Mouse (Mus musculus) small intestine, adult 2 months (tissue): Measurements from ENCODE around the gene Rnd1. TPM values are rescaled to one million over a fixed set of nuclear protein-coding genes. Genes with fewer than 3 reads are reported as not detected.
A peak's percentile ranks its signal among the peaks of the same experiment; 100 is the strongest.

Experiments
- H3K27ac ChIP-seq: fragments of 200-500 bp; 2 replicates; pipeline ENCODE4 v1.5.1; 2012; ENCODE audit warnings: low read depth, low read length, control low read depth, inconsistent platforms; ENCODE audit not compliant: insufficient read depth
- H3K27me3 ChIP-seq: fragments of 200-500 bp; 2 replicates; pipeline ENCODE4 v1.6.1; 2012; ENCODE audit warnings: mild to moderate bottlenecking, moderate library complexity, low read length, inconsistent platforms; ENCODE audit not compliant: control insufficient read depth, insufficient read depth
- H3K36me3 ChIP-seq: fragments of 200-500 bp; 2 replicates; pipeline ENCODE4 v1.6.1; 2012; ENCODE audit warnings: mild to moderate bottlenecking, low read length, control low read depth, inconsistent platforms; ENCODE audit not compliant: control insufficient read depth, insufficient read depth
- H3K4me1 ChIP-seq: fragments of 200-500 bp; 2 replicates; pipeline ENCODE4 v1.6.1; 2012; ENCODE audit warnings: low read length, inconsistent platforms, mixed read lengths; ENCODE audit not compliant: control insufficient read depth, insufficient read depth, insufficient read length
- H3K4me3 ChIP-seq: fragments of 200-500 bp; 2 replicates; pipeline ENCODE4 v1.5.1; 2012; ENCODE audit warnings: low read depth, mild to moderate bottlenecking, control low read depth, inconsistent platforms, low read length, moderate library complexity
- CTCF ChIP-seq: fragments of 200-500 bp; IDR thresholded peaks from 2 replicates; pipeline ENCODE4 v1.5.1; 2012; ENCODE audit warnings: low read depth, mild to moderate bottlenecking, control low read depth, inconsistent platforms, low read length, moderate library complexity, mixed read lengths; ENCODE audit not compliant: insufficient replicate concordance, insufficient read length; ENCODE audit errors: extremely low read depth
- POLR2A ChIP-seq: fragments of 200-500 bp; IDR thresholded peaks from 2 replicates; pipeline ENCODE4 v1.6.1; 2012; ENCODE audit warnings: low read depth, mild to moderate bottlenecking, control low read depth, inconsistent platforms, low read length, moderate library complexity
- WGBS: fragments of 180-500 bp; shearing (Covaris S2); methylation state at CpG from one replicate; pipeline ENCODE4 v1.1.7; 2018; 5-methylcytosine and 5-hydroxymethylcytosine counted together
- polyA plus RNA-seq: library from polyadenylated mRNA; depleted of rRNA; stranded (reverse); fragments of >200 nt; gene quantifications from 2 replicates; pipeline ENCODE4 v1.2.3, GENCODE M21; 2012

Rnd1 gene
- polyA plus RNA-seq, 1 experiment, result 1.6 TPM

GRCm38 (mm10) chr15:98681633-98682032 is 4.4 kb upstream of the Rnd1 start:
- no peak overlapping the region for H3K4me3 ChIP-seq
- peaks cover 7% of the 10 kb centered on the region for H3K4me1 ChIP-seq
- H3K27me3 ChIP-seq, result peaks cover 7% of the 10 kb centered on the region; the same call in 1 of the 2 replicates
- WGBS, result 52% methylated on average over 7 of the region's 7 CpGs
- H3K27ac ChIP-seq, result no peak overlapping the region
- H3K36me3 ChIP-seq, result no peaks in the 10 kb centered on the region
- TF ChIP-seq CTCF (no peak), POLR2A (no peak)

GRCm38 (mm10) chr15:98680660-98681059 is 3.4 kb upstream of the Rnd1 start:
- WGBS, result 66% methylated on average over 8 of the region's 8 CpGs
- Histone ChIP-seq H3K36me3 (no peaks in the 10 kb centered on the region), H3K27ac (no peak overlapping the region), H3K27me3 (peaks cover 16% of the 10 kb centered on the region), H3K4me3 (no peak overlapping the region), H3K4me1 (peaks cover 10% of the 10 kb centered on the region)
- TF ChIP-seq CTCF (no peak), POLR2A (no peak)

GRCm38 (mm10) chr15:98677977-98678376 is 716 bp upstream of the Rnd1 start:
- Histone ChIP-seq H3K27me3 (peaks cover 31% of the 10 kb centered on the region), H3K36me3 (no peaks in the 10 kb centered on the region), H3K4me1 (peaks cover 8% of the 10 kb centered on the region), H3K27ac (no peak overlapping the region), H3K4me3 (no peak overlapping the region)
- WGBS, result 58% methylated on average over 7 of the region's 7 CpGs
- no peak for TF ChIP-seq POLR2A
- no peak for TF ChIP-seq CTCF

- H3K27ac ChIP-seq, result no peak overlapping the region
- peaks cover 31% of the 10 kb centered on the region for H3K27me3 ChIP-seq
- WGBS, result 8% methylated on average over 9 of the region's 9 CpGs
- TF ChIP-seq CTCF (no peak), POLR2A (no peak)
- H3K36me3 ChIP-seq, result no peaks in the 10 kb centered on the region
- H3K4me1 ChIP-seq, result peaks cover 8% of the 10 kb centered on the region
- peak overlapping the region; percentile 39 for H3K4me3 ChIP-seq
These were observed 790 bp downstream of the Rnd1 start for GRCm38 (mm10) chr15:98676471-98676870.

GRCm38 (mm10) chr15:98675634-98676250 is 1.5 kb downstream of the Rnd1 start:
- TF ChIP-seq CTCF (no peak), POLR2A (no peak)
- WGBS, result 14% methylated on average over 14 of the region's 14 CpGs

GRCm38 (mm10) chr15:98674994-98675545 is 2.2 kb downstream of the Rnd1 start:
- WGBS, result 28% methylated on average over 11 of the region's 11 CpGs
- TF ChIP-seq CTCF (no peak), POLR2A (no peak)
- peaks cover 8% of the 10 kb centered on the region for H3K4me1 ChIP-seq
- H3K27me3 ChIP-seq, result peaks cover 29% of the 10 kb centered on the region
- H3K36me3 ChIP-seq, result no peaks in the 10 kb centered on the region
- 0 out of 2 replicates have a peak overlapping the region, but pooled peaks have one; percentile 7 for H3K4me3 ChIP-seq
- H3K27ac ChIP-seq, result no peak overlapping the region

More at GRCm38 (mm10) chr15:98675634-98676250, 1.5 kb downstream of the Rnd1 start:
- Histone ChIP-seq H3K36me3 (no peaks in the 10 kb centered on the region), H3K4me3 (peak overlapping the region; percentile 39), H3K4me1 (peaks cover 8% of the 10 kb centered on the region), H3K27ac (no peak overlapping the region), H3K27me3 (peaks cover 29% of the 10 kb centered on the region)

- no peak for TF ChIP-seq CTCF
- TF ChIP-seq POLR2A, result no peak
- Histone ChIP-seq H3K27me3 (peaks cover 29% of the 10 kb centered on the region), H3K4me3 (no peak overlapping the region), H3K4me1 (peaks cover 8% of the 10 kb centered on the region), H3K36me3 (no peaks in the 10 kb centered on the region), H3K27ac (no peak overlapping the region)
- 50% methylated on average over 7 of the region's 7 CpGs for WGBS
These were observed 2.8 kb downstream of the Rnd1 start for GRCm38 (mm10) chr15:98674284-98674993.
